Mouse (Mus musculus) urinary bladder, postnatal 25 days (tissue): ENCODE measurements around the gene Fam90a1b.
"Not testable (repeated sequence)": the region's sequence is repeated elsewhere in the genome, so short reads cannot be mapped to it uniquely, and the experiment has no call there.

Source experiments
- DNase-seq: peaks from one replicate; pipeline ENCODE4 v3.0.0; 2022; ENCODE audit warnings: low spot score

The Fam90a1b gene

DNA sequence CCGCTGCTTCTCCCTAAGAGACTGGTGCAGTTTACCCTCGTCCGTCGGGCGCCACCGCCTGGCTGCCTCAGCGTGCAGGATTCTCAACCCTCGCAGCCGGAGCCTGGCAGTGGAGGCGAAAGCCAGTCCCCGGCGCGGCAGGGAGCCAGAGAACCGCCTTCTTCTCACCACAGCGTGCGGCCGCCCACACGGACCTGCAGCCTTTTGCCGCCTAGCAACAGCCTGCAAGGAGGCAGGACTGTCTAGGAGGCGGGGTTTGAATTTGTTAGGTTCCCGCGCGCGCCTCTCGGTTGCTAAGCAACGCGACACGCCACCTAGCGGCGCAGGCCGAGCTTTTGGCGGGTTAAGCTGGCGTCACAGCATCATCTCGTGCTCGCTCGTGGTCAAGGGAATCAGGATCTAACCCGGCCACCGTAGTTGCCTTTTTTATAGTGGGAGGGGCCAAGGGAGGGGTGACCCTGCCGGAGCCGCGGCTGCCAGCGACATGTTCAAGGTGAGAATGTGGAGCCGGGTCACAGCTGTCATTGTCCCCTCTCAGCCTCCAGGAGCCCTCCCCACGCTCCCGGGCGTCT is at the start of gene Fam90a1b, which contains the start of gene Apoo:
Gene Fam90a1b (minus strand): TSS at position 108 of the 572 bp plus-strand sequence.
Gene Apoo (plus strand): TSS at position 448 of the 572 bp plus-strand sequence.
- peak; percentile 90 for DNase-seq

DNA sequence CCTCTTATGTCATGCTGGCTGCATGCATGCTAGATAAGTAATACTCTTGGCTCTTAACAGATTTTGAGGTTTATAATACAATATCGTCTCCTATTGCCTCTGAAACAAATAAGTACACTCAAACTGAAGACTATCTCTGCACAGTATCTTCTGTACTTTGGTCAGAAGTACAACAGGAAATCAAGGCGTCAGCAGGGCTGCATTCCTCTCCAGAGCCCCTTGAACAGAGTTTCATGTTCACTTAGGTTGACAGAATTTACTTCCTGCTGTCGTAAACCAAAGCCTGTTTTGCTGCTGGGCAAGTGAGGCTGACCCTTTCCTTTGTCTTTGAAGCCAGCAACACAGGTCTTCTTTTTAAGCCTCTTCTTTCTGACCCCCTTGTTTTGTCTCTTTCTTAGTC is 42.4 kb upstream of the Fam90a1b start:
- no peak for DNase-seq

- no peak for DNase-seq
Measured at GRCm38 (mm10) chrX:94378734-94379133, 12.2 kb upstream of the Fam90a1b start.

- no peak for DNase-seq
Measured at GRCm38 (mm10) chrX:94367248-94367647, 671 bp upstream of the Fam90a1b start.

DNA sequence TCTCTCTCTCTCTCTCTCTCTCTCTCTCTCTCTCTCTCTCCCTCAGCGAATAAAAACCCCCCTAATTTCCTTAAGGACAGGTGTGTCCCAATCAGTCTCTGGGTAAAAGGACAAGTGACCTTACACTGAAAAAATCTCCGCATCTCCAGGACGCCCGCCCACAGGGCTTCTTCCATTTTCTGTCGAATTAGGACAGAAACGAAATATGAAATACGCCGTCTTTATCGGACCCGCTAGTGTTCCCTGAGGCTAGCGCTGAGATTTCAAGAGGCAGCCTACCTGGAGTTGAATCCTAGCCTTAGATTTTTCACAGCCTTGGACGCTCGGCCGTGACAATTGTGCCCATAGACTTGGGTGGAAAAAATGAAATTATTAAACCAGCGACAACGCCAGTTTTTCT is 548 bp downstream of the Fam90a1b start:
- DNase-seq = no peak

- no peak for DNase-seq
Measured at GRCm38 (mm10) chrX:94365381-94365925, 1.1 kb downstream of the Fam90a1b start.

GRCm38 (mm10) chrX:94343638-94344037 is 22.9 kb downstream of the Fam90a1b start:
- DNase-seq = not testable (repeated sequence)

- no peak for DNase-seq
Measured at GRCm38 (mm10) chrX:94321036-94321902, 45.3 kb downstream of the Fam90a1b start.
